Mouse (Mus musculus): ENCODE measurements around the gene Vwa3b. TPM values are rescaled to one million over a fixed set of nuclear protein-coding genes. Genes with fewer than 3 reads are reported as not detected.
A peak's percentile ranks its signal among the peaks of the same experiment; 100 is the strongest.

Vwa3b gene
- polyA plus RNA-seq, 1 experiment = 0.14 TPM

GRCm38 (mm10) chr1:37041126-37041525 lies 14.7 kb downstream of the Vwa3b start:
- TF ChIP-seq POLR2A (IDR thresholded peaks at IDR 0.05; ENCODE audit: low read depth, low read length) (no peak), CTCF (conservative IDR thresholded peaks at IDR 0.05; ENCODE audit: insufficient read depth, insufficient read length, low read depth, low read length) (no peak)
- WGBS = 80% methylated on average over 7 of the region's 7 CpGs
- Histone ChIP-seq H3K36me3 (ENCODE audit: control insufficient read depth, insufficient read depth, low read length) (no peaks in the 10 kb centered on the region), H3K4me3 (ENCODE audit: insufficient read depth, low read depth, low read length) (no peak overlapping the region), H3K27me3 (replicated peaks; ENCODE audit: control insufficient read depth, insufficient read depth, low read length) (no peaks in the 10 kb centered on the region), H3K4me1 (ENCODE audit: control insufficient read depth, insufficient read depth, low read length) (no peaks in the 10 kb centered on the region), H3K27ac (ENCODE audit: insufficient read depth, low read depth, low read length) (no peak overlapping the region)
- DNase-seq = no peak

- no peaks in the 10 kb centered on the region for H3K4me1 ChIP-seq (ENCODE audit: control insufficient read depth, insufficient read depth, low read length)
- H3K27me3 ChIP-seq (replicated peaks; ENCODE audit: control insufficient read depth, insufficient read depth, low read length) = no peaks in the 10 kb centered on the region
- TF ChIP-seq CTCF (conservative IDR thresholded peaks at IDR 0.05; ENCODE audit: insufficient read depth, insufficient read length, low read depth, low read length) = no peak
- TF ChIP-seq POLR2A (IDR thresholded peaks at IDR 0.05; ENCODE audit: low read depth, low read length) = no peak
- no peak overlapping the region for H3K27ac ChIP-seq (ENCODE audit: insufficient read depth, low read depth, low read length)
- 83% methylated on average over 5 of the region's 5 CpGs for WGBS
- H3K4me3 ChIP-seq (ENCODE audit: insufficient read depth, low read depth, low read length) = no peak overlapping the region
- H3K36me3 ChIP-seq (ENCODE audit: control insufficient read depth, insufficient read depth, low read length) = no peaks in the 10 kb centered on the region
- DNase-seq = no peak
These were observed 15.5 kb downstream of the Vwa3b start for GRCm38 (mm10) chr1:37041856-37042255.

GRCm38 (mm10) chr1:37042769-37043168 lies 16.4 kb downstream of the Vwa3b start:
- DNase-seq = no peak
- Histone ChIP-seq H3K27ac (ENCODE audit: insufficient read depth, low read depth, low read length) (no peak overlapping the region), H3K4me1 (ENCODE audit: control insufficient read depth, insufficient read depth, low read length) (no peaks in the 10 kb centered on the region), H3K4me3 (ENCODE audit: insufficient read depth, low read depth, low read length) (no peak overlapping the region), H3K36me3 (ENCODE audit: control insufficient read depth, insufficient read depth, low read length) (no peaks in the 10 kb centered on the region), H3K27me3 (replicated peaks; ENCODE audit: control insufficient read depth, insufficient read depth, low read length) (no peaks in the 10 kb centered on the region)
- 91% methylated on average over 8 of the region's 8 CpGs for WGBS
- TF ChIP-seq POLR2A (IDR thresholded peaks at IDR 0.05; ENCODE audit: low read depth, low read length) = no peak
- TF ChIP-seq CTCF (conservative IDR thresholded peaks at IDR 0.05; ENCODE audit: insufficient read depth, insufficient read length, low read depth, low read length) = no peak

GRCm38 (mm10) chr1:37043196-37043595 lies 16.8 kb downstream of the Vwa3b start:
- WGBS = 100% methylated on average over 3 of the region's 3 CpGs
- Histone ChIP-seq H3K36me3 (ENCODE audit: control insufficient read depth, insufficient read depth, low read length) (no peaks in the 10 kb centered on the region), H3K4me1 (ENCODE audit: control insufficient read depth, insufficient read depth, low read length) (no peaks in the 10 kb centered on the region), H3K27me3 (replicated peaks; ENCODE audit: control insufficient read depth, insufficient read depth, low read length) (no peaks in the 10 kb centered on the region), H3K27ac (ENCODE audit: insufficient read depth, low read depth, low read length) (no peak overlapping the region), H3K4me3 (ENCODE audit: insufficient read depth, low read depth, low read length) (no peak overlapping the region)
- TF ChIP-seq CTCF (conservative IDR thresholded peaks at IDR 0.05; ENCODE audit: insufficient read depth, insufficient read length, low read depth, low read length) = no peak
- TF ChIP-seq POLR2A (IDR thresholded peaks at IDR 0.05; ENCODE audit: low read depth, low read length) = no peak
- DNase-seq = no peak

- no peak overlapping the region for H3K4me3 ChIP-seq (ENCODE audit: insufficient read depth, low read depth, low read length)
- H3K27me3 ChIP-seq (replicated peaks; ENCODE audit: control insufficient read depth, insufficient read depth, low read length) = no peaks in the 10 kb centered on the region
- no peaks in the 10 kb centered on the region for H3K4me1 ChIP-seq (ENCODE audit: control insufficient read depth, insufficient read depth, low read length)
- no peak for DNase-seq
- H3K27ac ChIP-seq (ENCODE audit: insufficient read depth, low read depth, low read length) = no peak overlapping the region
- no peak for TF ChIP-seq POLR2A (IDR thresholded peaks at IDR 0.05; ENCODE audit: low read depth, low read length)
- 53% methylated on average over 5 of the region's 5 CpGs for WGBS
- no peaks in the 10 kb centered on the region for H3K36me3 ChIP-seq (ENCODE audit: control insufficient read depth, insufficient read depth, low read length)
These were observed 19.1 kb downstream of the Vwa3b start for GRCm38 (mm10) chr1:37045472-37045871.

- Histone ChIP-seq H3K27ac (ENCODE audit: insufficient read depth, low read depth, low read length) (no peak overlapping the region), H3K4me1 (ENCODE audit: control insufficient read depth, insufficient read depth, low read length) (no peaks in the 10 kb centered on the region), H3K27me3 (replicated peaks; ENCODE audit: control insufficient read depth, insufficient read depth, low read length) (no peaks in the 10 kb centered on the region), H3K4me3 (ENCODE audit: insufficient read depth, low read depth, low read length) (no peak overlapping the region), H3K36me3 (ENCODE audit: control insufficient read depth, insufficient read depth, low read length) (no peaks in the 10 kb centered on the region)
- TF ChIP-seq POLR2A (IDR thresholded peaks at IDR 0.05; ENCODE audit: low read depth, low read length) (no peak), CTCF (conservative IDR thresholded peaks at IDR 0.05; ENCODE audit: insufficient read depth, insufficient read length, low read depth, low read length) (no peak)
- WGBS = 46% methylated on average over 4 of the region's 4 CpGs
- no peak for DNase-seq
These were observed 22.8 kb downstream of the Vwa3b start for GRCm38 (mm10) chr1:37049159-37049558.

GRCm38 (mm10) chr1:37053691-37054090 lies 27.3 kb downstream of the Vwa3b start:
- WGBS = 75% methylated on average over 4 of the region's 4 CpGs

More at GRCm38 (mm10) chr1:37053691-37054090, 27.3 kb downstream of the Vwa3b start:
- Histone ChIP-seq H3K36me3 (ENCODE audit: control insufficient read depth, insufficient read depth, low read length) (no peaks in the 10 kb centered on the region), H3K27ac (ENCODE audit: insufficient read depth, low read depth, low read length) (no peak overlapping the region), H3K4me1 (ENCODE audit: control insufficient read depth, insufficient read depth, low read length) (no peaks in the 10 kb centered on the region), H3K27me3 (replicated peaks; ENCODE audit: control insufficient read depth, insufficient read depth, low read length) (no peaks in the 10 kb centered on the region), H3K4me3 (ENCODE audit: insufficient read depth, low read depth, low read length) (no peak overlapping the region)
- peak; percentile 29 for DNase-seq
- no peak for TF ChIP-seq CTCF (conservative IDR thresholded peaks at IDR 0.05; ENCODE audit: insufficient read depth, insufficient read length, low read depth, low read length)
- TF ChIP-seq POLR2A (IDR thresholded peaks at IDR 0.05; ENCODE audit: low read depth, low read length) = no peak

All from kidney, adult 2 months (tissue).